Mouse (Mus musculus) lung, adult 18-20 months (tissue): ENCODE measurements around the gene Sumf1.

Source experiments
- DNase-seq, 2 experiments: peaks; one replicate each; pipeline ENCODE4 v3.0.0; 2022; ENCODE audit warnings: mixed read lengths in 2 of 2

Gene Sumf1

GRCm38 (mm10) chr6:108146637-108147036 lies 38.7 kb downstream of the Sumf1 start:
- no peak for DNase-seq

GRCm38 (mm10) chr6:108145941-108146588 lies 39.3 kb downstream of the Sumf1 start:
- DNase-seq: no peak

GRCm38 (mm10) chr6:108145241-108145640 lies 40.1 kb downstream of the Sumf1 start:
- no peak for DNase-seq

GRCm38 (mm10) chr6:108142796-108143195 lies 42.6 kb downstream of the Sumf1 start:
- DNase-seq: no peak

DNA sequence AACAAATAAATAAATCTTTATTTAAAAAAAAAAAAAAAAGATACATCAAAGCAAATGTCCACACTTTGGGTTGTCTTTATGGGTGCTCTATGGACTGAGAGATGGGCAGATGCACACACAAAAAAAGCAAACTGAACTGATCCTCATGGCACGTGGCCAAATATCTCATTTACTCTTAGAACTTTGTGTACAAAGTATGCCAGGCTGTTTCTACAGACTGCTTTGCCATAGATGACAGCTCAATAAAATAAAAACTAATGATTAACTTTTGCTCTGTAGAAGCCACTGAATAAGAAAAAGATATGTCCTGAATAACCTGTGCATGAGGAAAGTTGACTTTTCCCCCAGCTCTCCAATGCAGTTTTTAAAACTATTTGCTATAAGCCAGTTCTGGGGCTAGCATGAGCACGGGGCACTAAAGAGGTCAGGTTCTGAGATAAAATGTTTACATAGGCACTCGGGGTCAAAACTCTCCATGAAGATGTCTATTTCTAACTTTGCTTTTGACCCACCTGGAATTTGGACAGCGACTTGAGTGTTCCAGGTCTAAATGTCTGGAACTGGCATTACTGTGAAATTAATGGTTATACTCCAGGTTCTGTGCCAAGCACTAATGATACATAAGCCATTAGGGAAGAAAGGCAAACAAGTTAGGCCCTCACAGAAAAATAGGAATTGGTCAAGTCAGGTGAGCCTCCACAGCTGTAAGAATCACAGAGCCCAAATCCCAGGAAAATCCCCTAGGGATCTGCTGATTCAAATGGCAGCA lies 44.5 kb downstream of the Sumf1 start:
- no peak for DNase-seq

- no peak for DNase-seq
Observed at GRCm38 (mm10) chr6:108137031-108137430, 48.4 kb downstream of the Sumf1 start.

DNA sequence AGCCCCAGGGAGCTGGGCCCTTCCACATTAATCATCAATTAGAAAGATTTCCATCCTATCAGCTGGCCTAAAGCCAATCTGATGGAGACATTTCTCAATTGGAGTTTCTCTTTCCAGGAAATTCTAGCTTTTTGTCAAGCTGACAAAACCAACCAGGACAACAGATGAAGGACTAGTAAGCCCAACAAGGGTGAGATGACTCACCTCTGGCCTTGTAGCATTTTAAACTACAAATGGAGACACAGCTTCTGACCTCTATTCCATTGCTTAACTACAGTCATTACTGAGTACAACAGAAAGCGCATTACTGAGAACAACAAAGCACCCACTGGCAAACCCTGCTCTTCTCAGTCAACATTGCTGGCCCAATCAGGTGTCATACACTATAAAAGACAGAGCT lies 49.1 kb downstream of the Sumf1 start:
- DNase-seq: no peak

- no peak for DNase-seq
Observed at GRCm38 (mm10) chr6:108132268-108132935, 53.0 kb downstream of the Sumf1 start.

DNA sequence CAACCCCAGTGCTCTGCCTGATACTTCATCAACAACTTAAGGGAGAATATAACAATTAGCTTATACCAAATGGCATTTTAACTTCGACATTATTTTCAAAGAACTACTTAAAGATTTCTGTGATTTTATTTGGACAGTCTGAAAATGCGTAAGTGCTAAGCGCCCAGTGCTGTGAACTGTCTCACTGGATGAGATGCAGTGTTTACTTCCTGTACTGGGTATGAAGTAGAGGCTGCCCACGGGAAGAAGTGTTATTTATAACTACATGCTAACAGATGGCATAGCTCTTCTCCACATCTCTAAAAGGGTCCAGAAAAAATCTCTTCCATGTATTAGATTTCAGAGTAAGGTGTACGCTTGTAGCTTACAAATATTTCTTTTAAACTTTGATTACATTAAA lies 54.7 kb downstream of the Sumf1 start:
- DNase-seq: no peak

GRCm38 (mm10) chr6:108126631-108127030 lies 58.8 kb downstream of the Sumf1 start:
- DNase-seq: no peak

DNA sequence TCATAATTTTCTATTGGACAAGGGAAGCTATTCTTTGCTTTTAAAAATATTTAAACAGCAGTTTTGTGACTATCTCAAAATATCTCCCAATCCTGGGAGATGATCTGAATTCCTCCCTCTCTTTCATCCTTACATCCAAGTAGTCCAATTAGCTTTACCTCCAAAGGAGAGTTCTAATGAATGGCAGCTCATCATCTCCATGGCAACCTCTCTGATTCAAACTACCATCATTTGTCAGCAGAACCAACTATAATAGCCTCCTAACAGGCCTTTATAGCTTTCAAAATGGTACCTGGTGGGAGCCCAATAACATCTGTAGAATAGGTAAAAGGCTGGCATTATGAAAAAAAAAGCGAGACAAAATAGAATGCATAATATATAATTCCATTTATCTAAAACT lies 59.9 kb downstream of the Sumf1 start:
- no peak for DNase-seq

DNA sequence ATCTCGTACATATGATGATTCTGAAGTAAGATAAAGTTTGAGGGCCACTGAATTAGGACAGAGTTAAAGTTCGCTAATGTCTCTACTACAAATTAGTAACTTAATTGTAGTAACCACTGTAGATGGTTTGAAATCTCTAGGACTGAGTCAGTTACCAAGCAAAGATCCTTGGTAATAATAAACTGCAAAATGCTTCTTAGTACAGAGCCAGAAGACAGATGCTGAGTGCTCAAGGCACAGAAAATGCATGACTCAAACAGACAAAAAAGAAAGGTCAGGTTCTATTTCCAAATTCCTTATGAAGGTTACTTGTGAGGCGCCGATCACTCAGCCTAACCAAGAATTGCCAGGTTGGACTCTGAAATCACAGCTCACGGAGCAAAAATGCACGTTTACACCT lies 67.5 kb downstream of the Sumf1 start:
- no peak for DNase-seq

DNA sequence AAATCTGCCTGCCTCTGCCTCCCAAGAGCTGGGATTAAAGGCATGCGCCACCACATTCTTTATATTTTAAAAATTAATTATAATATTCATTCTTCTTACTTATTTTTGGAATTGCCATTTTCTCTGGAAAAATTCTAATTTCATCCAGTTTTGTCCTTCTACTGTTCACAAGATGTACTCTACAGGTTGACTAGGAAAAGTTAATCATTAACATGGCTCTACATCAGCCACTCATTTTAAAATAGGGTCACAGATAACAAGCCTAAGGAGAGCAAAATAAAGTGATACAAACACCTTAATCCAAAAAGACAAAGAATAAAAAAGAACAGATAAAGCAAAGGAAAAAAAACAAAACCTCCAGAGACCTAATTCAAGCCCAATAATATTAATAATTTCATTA lies 70.4 kb downstream of the Sumf1 start:
- no peak for DNase-seq

GRCm38 (mm10) chr6:108111693-108112092 lies 73.7 kb downstream of the Sumf1 start:
- no peak for DNase-seq

DNA sequence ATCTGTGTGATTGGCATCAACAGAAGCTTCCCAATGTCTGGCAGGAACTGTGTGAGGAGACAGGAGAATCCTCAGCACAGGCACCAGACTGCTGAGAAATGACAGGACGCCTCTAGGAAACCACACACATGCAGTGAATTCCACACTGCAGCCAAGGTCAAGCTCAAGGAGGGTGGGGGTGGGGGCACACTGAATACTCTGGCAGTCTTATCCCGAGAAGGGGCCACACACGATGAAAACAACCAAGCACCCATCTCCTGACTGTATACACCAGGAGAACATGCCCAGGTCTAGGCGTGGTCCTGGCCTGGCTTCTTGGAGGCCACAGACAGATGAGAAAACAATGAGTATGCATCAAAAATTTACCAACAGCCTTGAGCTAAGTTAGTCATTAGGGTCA lies 75.0 kb downstream of the Sumf1 start:
- DNase-seq: no peak

- DNase-seq: no peak
Observed at GRCm38 (mm10) chr6:108107376-108107775, 78.0 kb downstream of the Sumf1 start.

GRCm38 (mm10) chr6:108101936-108102830 lies 83.2 kb downstream of the Sumf1 start:
- DNase-seq: no peak

GRCm38 (mm10) chr6:108098846-108099217 lies 86.5 kb downstream of the Sumf1 start:
- no peak for DNase-seq

DNA sequence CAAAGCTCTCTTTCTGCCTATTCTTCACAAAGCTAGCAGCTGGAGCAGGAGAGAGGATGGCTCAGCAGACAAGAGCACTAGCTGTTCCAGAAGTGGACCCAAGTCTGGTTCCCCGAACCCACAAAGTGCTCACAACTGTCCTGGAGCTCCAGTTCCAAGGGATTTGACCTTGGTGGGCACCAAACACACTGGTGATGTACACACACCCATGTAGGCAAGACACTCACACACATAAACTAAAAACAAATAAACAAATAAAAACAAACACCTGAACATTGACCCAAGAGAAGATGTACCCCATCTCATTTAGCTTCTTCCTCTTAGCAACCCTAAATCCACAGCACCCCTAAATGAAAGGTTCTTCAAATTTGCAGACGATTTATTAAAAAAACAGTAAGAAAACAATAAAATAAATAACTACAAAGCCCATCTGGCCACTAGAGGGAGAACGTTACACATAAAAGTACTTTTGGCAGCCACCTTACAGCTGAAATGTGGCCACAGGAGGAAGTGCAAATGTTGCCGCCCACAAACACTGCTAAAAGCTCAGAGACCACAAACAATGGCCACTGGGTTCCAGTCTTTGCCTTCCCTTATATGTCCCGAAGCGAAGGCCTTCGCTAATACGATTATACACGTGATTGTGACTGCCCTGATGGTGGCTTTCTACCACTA lies 87.1 kb downstream of the Sumf1 start:
- DNase-seq: peak; percentile 64 to 74

- no peak for DNase-seq
Observed at GRCm38 (mm10) chr6:108095445-108095844, 89.9 kb downstream of the Sumf1 start.

DNA sequence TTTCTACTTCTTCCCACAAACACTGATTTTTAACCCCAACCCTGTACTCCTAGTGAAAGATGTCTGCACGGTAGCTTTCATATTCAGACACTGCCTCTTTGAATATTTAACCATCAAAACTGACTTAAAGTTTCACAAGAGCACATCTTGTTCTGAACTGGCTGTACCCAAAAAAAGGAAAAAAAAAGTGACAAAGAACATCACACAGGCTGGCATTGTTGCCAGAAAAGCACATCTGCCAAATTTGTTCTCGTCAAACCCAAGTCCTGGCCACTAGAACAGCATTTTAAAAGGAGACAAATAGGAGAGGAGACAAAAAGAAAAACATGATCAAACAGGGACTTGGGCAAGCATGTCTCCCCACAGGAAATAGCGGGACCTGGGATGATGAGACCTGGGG lies 91.9 kb downstream of the Sumf1 start:
- DNase-seq: peak in 1 of 2 experiments; percentile 10

DNA sequence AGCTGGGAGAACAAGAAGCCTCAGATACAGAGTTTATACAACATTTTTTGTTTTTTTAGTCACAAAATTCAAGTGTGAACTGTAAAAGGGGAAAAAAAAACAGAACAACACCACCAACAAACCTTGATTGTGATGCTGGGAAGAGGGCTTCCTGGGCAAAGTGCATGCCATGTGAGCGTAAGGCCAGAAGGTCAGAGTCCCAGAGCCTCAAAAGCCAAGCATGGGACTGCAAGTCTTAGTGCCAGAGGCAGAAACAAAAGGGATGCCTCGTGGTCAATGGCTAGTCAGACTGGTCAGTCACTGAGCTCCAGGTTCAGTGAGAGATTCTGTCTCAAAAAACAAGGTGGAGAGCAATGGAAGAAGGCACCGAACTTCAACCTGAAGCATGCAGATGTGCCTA lies 92.7 kb downstream of the Sumf1 start:
- DNase-seq: no peak
